Mouse (Mus musculus) CD8-positive naive resting alpha-beta T cell, adult 2 months (primary cell): Measurements from ENCODE around the gene Ssc4d.

Experiments
- DNase-seq, 2 experiments: peaks; one replicate each; pipeline ENCODE4 v3.0.0; 2022; ENCODE audit warnings: low read depth in 2 of 2, low spot score in 2 of 2

The Ssc4d gene

DNA sequence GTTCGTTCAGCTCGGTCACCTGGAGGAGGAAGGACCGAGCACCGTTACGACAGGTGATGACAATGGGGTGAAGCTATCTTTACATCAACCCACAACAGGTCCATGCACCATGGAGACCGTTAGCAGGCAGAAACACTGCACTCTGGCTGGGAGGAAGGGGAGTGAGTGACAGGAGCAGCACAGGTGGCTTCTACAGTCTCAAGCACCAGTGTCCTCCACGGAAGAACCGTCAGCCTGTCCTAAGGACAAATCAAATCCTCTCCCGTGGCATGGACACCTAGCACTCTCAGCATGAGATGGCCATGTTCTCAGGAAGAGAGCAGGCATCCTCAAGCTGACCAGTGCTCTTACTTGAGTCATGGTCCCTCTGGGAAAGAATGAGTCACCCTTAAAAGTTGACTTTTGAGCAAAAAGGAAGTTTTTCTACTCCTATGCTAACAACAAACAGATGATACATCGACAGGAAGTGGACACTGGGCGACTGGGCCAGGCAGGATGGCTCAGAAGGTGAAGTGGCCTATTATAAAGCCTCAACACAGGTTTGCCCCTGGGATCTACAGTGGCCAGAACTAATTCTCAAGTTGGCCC, 62.6 kb downstream of the Ssc4d start:
- DNase-seq: no peak

DNA sequence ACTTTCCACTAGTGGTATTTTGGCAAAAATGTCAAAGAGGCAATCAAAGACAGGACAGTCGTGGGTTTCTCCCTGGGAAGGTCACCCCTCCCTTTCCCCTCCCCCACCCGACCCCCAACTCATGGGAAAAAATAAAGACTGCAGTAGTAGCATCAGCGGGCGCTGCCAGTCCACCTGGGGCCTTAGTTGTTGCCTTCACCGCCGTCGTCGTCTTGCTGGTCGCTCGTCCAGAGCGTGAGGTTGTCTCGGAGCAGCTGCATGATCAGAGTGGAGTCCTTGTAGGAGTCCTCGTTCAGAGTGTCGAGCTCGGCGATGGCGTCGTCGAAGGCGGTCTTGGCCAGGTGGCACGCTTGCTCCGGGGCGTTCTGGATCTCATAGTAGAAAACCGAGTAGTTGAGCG, 63.5 kb downstream of the Ssc4d start:
- DNase-seq: no peak
